In genomic region chr10:117637062-117637744, GRCm38 (mm10) we compare ENCODE assay signal across 11 mouse cellular contexts. TPM values are rescaled to one million over a fixed set of nuclear protein-coding genes. Genes with fewer than 3 reads are reported as not detected.
DNase-seq lines count a peak whose midpoint lies in the region; ATAC-seq and TF ChIP-seq lines count a peak whose summit lies in the region.
"Had no signal": no experiment of that assay in that cellular context is flagged by ENCODE, and none has a peak within 500 bp of the region (broad histone marks: within the 10 kb centered on the region; RNA-seq: fewer than 3 reads in every experiment).

No protein-coding gene starts in this region.

- H3K36me3 ChIP-seq in heart, postnatal 0 days (replicated peaks; ENCODE audit: control insufficient read depth, insufficient read depth, low read length) = no peaks in the 10 kb centered on the region
- H3K36me3 ChIP-seq in lung, postnatal 0 days (ENCODE audit: insufficient read depth, low read length) = no peaks in the 10 kb centered on the region
- H3K36me3 ChIP-seq in small intestine, adult 2 months (ENCODE audit: control insufficient read depth, insufficient read depth, low read length) = no peaks in the 10 kb centered on the region

- no peak for TF ChIP-seq POLR2A in bone marrow, adult 2 months (IDR thresholded peaks at IDR 0.05; ENCODE audit: borderline replicate concordance, control insufficient read depth, low read depth, low read length)
- TF ChIP-seq POLR2A in small intestine, adult 2 months (IDR thresholded peaks at IDR 0.05; ENCODE audit: low read depth, low read length) = no peak

- H3K27me3 ChIP-seq in heart, postnatal 0 days (ENCODE audit: control insufficient read depth, insufficient read depth, low read length) = peaks cover 2% of the 10 kb centered on the region; the same call in 1 of the 2 replicates
- H3K27me3 ChIP-seq in lung, postnatal 0 days (replicated peaks; ENCODE audit: insufficient read depth, low read length) = no peaks in the 10 kb centered on the region
- no peaks in the 10 kb centered on the region for H3K27me3 ChIP-seq in small intestine, adult 2 months (ENCODE audit: control insufficient read depth, insufficient read depth, low read length)

- 56% methylated on average over 9 of the region's 9 CpGs for WGBS in heart, postnatal 0 days
- WGBS in lung, postnatal 0 days = 72% methylated on average over 9 of the region's 9 CpGs
- 76% methylated on average over 9 of the region's 9 CpGs for WGBS in bone marrow, adult 2 months
- 81% methylated on average over 9 of the region's 9 CpGs for WGBS in small intestine, adult 2 months

- no peak overlapping the region for H3K9ac ChIP-seq in heart, postnatal 0 days (replicated peaks; ENCODE audit: low read depth, low read length)
- no peak overlapping the region for H3K9ac ChIP-seq in lung, postnatal 0 days (replicated peaks; ENCODE audit: low read depth)
- H3K9ac ChIP-seq: hindbrain, embryonic 14.5 days had no signal

- no peak for ATAC-seq in heart, postnatal 0 days (ENCODE audit: insufficient read depth, low read depth)
- ATAC-seq in lung, postnatal 0 days = no peak
- ATAC-seq in erythroblast, adult 5-6 weeks (replicated peaks; ENCODE audit: low FRiP score, poor library complexity, severe bottlenecking) = no peak
- ATAC-seq: forebrain, embryonic 14.5 days had no signal

- intact Hi-C loops in heart, postnatal 36 days (cut with DNase I) = no loop called here

- DNase-seq in heart, postnatal 0 days (ENCODE audit: low spot score) = no peak
- DNase-seq in heart, postnatal 36 days = no peak
- DNase-seq in lung, postnatal 0 days (ENCODE audit: low spot score) = no peak
- DNase-seq in lung, adult 18-20 months = no peak
- DNase-seq: right cerebral cortex, postnatal 14 days had no signal

- no peak overlapping the region for H3K4me2 ChIP-seq in heart, postnatal 0 days (ENCODE audit: low read depth, low read length)
- no peak overlapping the region for H3K4me2 ChIP-seq in lung, postnatal 0 days (replicated peaks; ENCODE audit: low read depth, low read length)
- H3K4me2 ChIP-seq: hindbrain, embryonic 14.5 days had no signal

- no peak for TF ChIP-seq EP300 in heart, postnatal 0 days (IDR thresholded peaks at IDR 0.05; ENCODE audit: low read depth)
- no peak for TF ChIP-seq EP300 in lung, postnatal 0 days (IDR thresholded peaks at IDR 0.05)

- H3K4me1 ChIP-seq in heart, postnatal 0 days (ENCODE audit: control insufficient read depth, insufficient read depth) = no peaks in the 10 kb centered on the region
- H3K4me1 ChIP-seq in lung, postnatal 0 days (ENCODE audit: insufficient read depth, low read depth, low read length) = no peaks in the 10 kb centered on the region
- peaks cover 2% of the 10 kb centered on the region for H3K4me1 ChIP-seq in bone marrow, adult 2 months (ENCODE audit: control insufficient read depth, insufficient read depth, low read length)
- peaks cover 5% of the 10 kb centered on the region for H3K4me1 ChIP-seq in small intestine, adult 2 months (ENCODE audit: control insufficient read depth, insufficient read depth, insufficient read length, low read length)

- H3K4me3 ChIP-seq in heart, postnatal 0 days (ENCODE audit: low read depth, low read length) = no peak overlapping the region
- no peak overlapping the region for H3K4me3 ChIP-seq in lung, postnatal 0 days (ENCODE audit: low read depth, low read length)
- no peak overlapping the region for H3K4me3 ChIP-seq in bone marrow, adult 2 months (replicated peaks; ENCODE audit: control insufficient read depth, low read depth, low read length)
- H3K4me3 ChIP-seq in small intestine, adult 2 months (ENCODE audit: low read depth, low read length) = no peak overlapping the region
- H3K4me3 ChIP-seq: limb, embryonic 10.5 days had no signal

- no peaks in the 10 kb centered on the region for H3K9me3 ChIP-seq in heart, postnatal 0 days (replicated peaks; ENCODE audit: control insufficient read depth, low read length)
- no peaks in the 10 kb centered on the region for H3K9me3 ChIP-seq in lung, postnatal 0 days (ENCODE audit: low read length)
- H3K9me3 ChIP-seq: limb, embryonic 10.5 days had no signal

- peak; percentile 26; the same call in 1 of the 2 replicates for TF ChIP-seq CTCF in heart, postnatal 0 days (IDR thresholded peaks at IDR 0.05; ENCODE audit: low read depth)
- peak; percentile 70 for TF ChIP-seq CTCF in lung, postnatal 0 days (IDR thresholded peaks at IDR 0.05)
- peak; percentile 16; the same call in 1 of the 2 replicates for TF ChIP-seq CTCF in bone marrow, adult 2 months (IDR thresholded peaks at IDR 0.05; ENCODE audit: control insufficient read depth, insufficient read depth, low read length)
- TF ChIP-seq CTCF in small intestine, adult 2 months (IDR thresholded peaks at IDR 0.05; ENCODE audit: extremely low read depth, insufficient read length, insufficient replicate concordance, low read depth, low read length) = peak; percentile 12; the same call in 1 of the 2 replicates

- no peak overlapping the region for H3K27ac ChIP-seq in heart, postnatal 0 days (ENCODE audit: low read depth)
- H3K27ac ChIP-seq in lung, postnatal 0 days (ENCODE audit: low read length) = no peak overlapping the region
- no peak overlapping the region for H3K27ac ChIP-seq in bone marrow, adult 2 months (ENCODE audit: control insufficient read depth, insufficient read depth, low read depth, low read length, poor library complexity)
- no peak overlapping the region for H3K27ac ChIP-seq in small intestine, adult 2 months (ENCODE audit: insufficient read depth, low read depth, low read length)
- H3K27ac ChIP-seq: hindbrain, embryonic 14.5 days; limb, embryonic 10.5 days had no signal

RNA-seq across cellular contexts. Expression of gene Cpm, which starts 7.9 kb away (rescaled TPM):
- total RNA-seq in heart, postnatal 0 days (2014; rRNA removed; ENCODE audit: low replicate concordance) = 0.53 and 4.7 TPM in 2 replicates
- 2.0 and 2.1 TPM in 2 replicates for polyA plus RNA-seq in heart, postnatal 0 days (2015; fragmentation: Nextera tagmentation; extraction: Ambion mirVana)
- total RNA-seq in heart, postnatal 36 days (2021) = 1 to 10 TPM; 3.7 to 3.9 TPM
- 215 and 250 TPM in 2 replicates for polyA plus RNA-seq in lung, postnatal 0 days (2015; fragmentation: Nextera tagmentation; extraction: Ambion mirVana)
- polyA plus RNA-seq in bone marrow, adult 2 months (2011; ENCODE audit: insufficient read depth, insufficient read length, low replicate concordance, missing spikeins) = 2.6 and 11.6 TPM in 2 replicates
- polyA plus RNA-seq in small intestine, adult 2 months (2012; rRNA removed) = 3.1 and 13.8 TPM in 2 replicates
- total RNA-seq in erythroblast, adult 5-6 weeks (2015; ENCODE audit: low replicate concordance) = 0.63 TPM in 1 of 2 replicates, not detected in the other
- total RNA-seq in erythroblast, adult 5-6 weeks (2017; ENCODE audit: low replicate concordance) = 0.60 TPM in 1 of 2 replicates, not detected in the other

Comparison
In these comparisons a context has a peak if more than half of its experiments do, and no peak if none do; other contexts are left out.
1. CTCF ChIP-seq: peak in every context shown above with its lines; median percentile 70 in lung, postnatal 0 days; 26 in heart, postnatal 0 days; 16 in bone marrow, adult 2 months; 12 in small intestine, adult 2 months.
2. RNA of gene Cpm, which starts 7.9 kb away (polyA plus RNA-seq): 215 to 250 TPM in lung, postnatal 0 days; 3.1 to 13.8 TPM in small intestine, adult 2 months, 2.6 to 11.6 TPM in bone marrow, adult 2 months and 2.0 to 2.1 TPM in heart, postnatal 0 days; every median in the first group is over 10 times any median in the second.